Mouse (Mus musculus): Measurements from ENCODE around the gene Yipf3. TPM values are rescaled to one million over a fixed set of nuclear protein-coding genes. Genes with fewer than 3 reads are reported as not detected.

The Yipf3 gene
- polyA plus RNA-seq (2016; fragmentation: Nextera tagmentation; extraction: Ambion mirVana): 82.5 and 86.2 TPM in 2 replicates

- H3K27ac ChIP-seq: peak within 1 kb of the TSS; percentile 84
- H3K9me3 ChIP-seq: no peaks in the 10 kb centered on the region
- H3K4me2 ChIP-seq (replicated peaks): peak within 1 kb of the TSS; percentile 95
- H3K27me3 ChIP-seq: no peaks in the 10 kb centered on the region
- H3K9ac ChIP-seq: peak within 1 kb of the TSS; percentile 94
- peaks cover 71% of the 10 kb centered on the region for H3K36me3 ChIP-seq
- ATAC-seq (ENCODE audit: insufficient number of reproducible peaks, insufficient read depth, low FRiP score, low TSS enrichment): peak; percentile 80
- peak within 1 kb of the TSS; percentile 95 for H3K4me3 ChIP-seq
- H3K4me1 ChIP-seq: peaks cover 17% of the 10 kb centered on the region
- WGBS: under 1% methylated on average over 53 of the region's 53 CpGs
Measured at GRCm38 (mm10) chr17:46247512-46248188, at the start of gene Yipf3, which contains the start of gene Polr1c. Gene Yipf3, plus strand, starts transcription at chr17:46248080. Gene Polr1c, minus strand, starts transcription at chr17:46248054.

GRCm38 (mm10) chr17:46201151-46201550 is 46.7 kb upstream of the Yipf3 start:
- Histone ChIP-seq H3K9ac (peak overlapping the region; percentile 93; the same call in 1 of the 2 replicates), H3K4me3 (peak overlapping the region; percentile 88; the same call in 1 of the 2 replicates), H3K4me2 (replicated peaks) (peak overlapping the region; percentile 88), H3K4me1 (peaks cover 22% of the 10 kb centered on the region), H3K9me3 (no peaks in the 10 kb centered on the region), H3K36me3 (peaks cover 35% of the 10 kb centered on the region), H3K27me3 (no peaks in the 10 kb centered on the region), H3K27ac (no peak overlapping the region)
- no peak for ATAC-seq (ENCODE audit: insufficient number of reproducible peaks, insufficient read depth, low FRiP score, low TSS enrichment)
- WGBS: 72% methylated on average over 6 of the region's 6 CpGs

- H3K27me3 ChIP-seq: no peaks in the 10 kb centered on the region
- no peaks in the 10 kb centered on the region for H3K9me3 ChIP-seq
- H3K4me1 ChIP-seq: peaks cover 22% of the 10 kb centered on the region
- peaks cover 35% of the 10 kb centered on the region for H3K36me3 ChIP-seq
- H3K27ac ChIP-seq: peak within 1 kb of the TSS; percentile 82
- peak within 1 kb of the TSS; percentile 88 for H3K4me3 ChIP-seq
- WGBS: under 1% methylated on average over 66 of the region's 66 CpGs
- peak; percentile 92 for ATAC-seq (ENCODE audit: insufficient number of reproducible peaks, insufficient read depth, low FRiP score, low TSS enrichment)
- peak within 1 kb of the TSS; percentile 88 for H3K4me2 ChIP-seq (replicated peaks)
- H3K9ac ChIP-seq: peak within 1 kb of the TSS; percentile 93
Measured at GRCm38 (mm10) chr17:46202421-46203071, 45.3 kb upstream of the Yipf3 start, which contains the start of the genes Polh and Xpo5. Gene Polh, minus strand, starts transcription at chr17:46202645. Gene Xpo5, plus strand, starts transcription at chr17:46202782.

GRCm38 (mm10) chr17:46203078-46203477 is 44.8 kb upstream of the Yipf3 start:
- peak overlapping the region; percentile 88 for H3K4me3 ChIP-seq
- peaks cover 22% of the 10 kb centered on the region for H3K4me1 ChIP-seq
- H3K27me3 ChIP-seq: no peaks in the 10 kb centered on the region
- peaks cover 35% of the 10 kb centered on the region for H3K36me3 ChIP-seq
- WGBS: under 1% methylated on average over 20 of the region's 20 CpGs
- peak overlapping the region; percentile 93 for H3K9ac ChIP-seq
- H3K9me3 ChIP-seq: no peaks in the 10 kb centered on the region
- H3K27ac ChIP-seq: peak overlapping the region; percentile 82
- H3K4me2 ChIP-seq (replicated peaks): peak overlapping the region; percentile 88
- peak; percentile 28; the same call in 1 of the 2 replicates for ATAC-seq (ENCODE audit: insufficient number of reproducible peaks, insufficient read depth, low FRiP score, low TSS enrichment)

- peaks cover 15% of the 10 kb centered on the region for H3K4me1 ChIP-seq
- no peak overlapping the region for H3K9ac ChIP-seq
Measured at GRCm38 (mm10) chr17:46206676-46207075, 41.2 kb upstream of the Yipf3 start.

GRCm38 (mm10) chr17:46210550-46210949 is 37.3 kb upstream of the Yipf3 start:
- Histone ChIP-seq H3K36me3 (peaks cover 89% of the 10 kb centered on the region), H3K4me3 (no peak overlapping the region), H3K27ac (no peak overlapping the region), H3K27me3 (no peaks in the 10 kb centered on the region), H3K9ac (no peak overlapping the region), H3K4me2 (replicated peaks) (no peak overlapping the region), H3K4me1 (no peaks in the 10 kb centered on the region), H3K9me3 (no peaks in the 10 kb centered on the region)
- no peak for ATAC-seq (ENCODE audit: insufficient number of reproducible peaks, insufficient read depth, low FRiP score, low TSS enrichment)
- WGBS: 92% methylated on average over 3 of the region's 3 CpGs

More at GRCm38 (mm10) chr17:46206676-46207075, 41.2 kb upstream of the Yipf3 start:
- Histone ChIP-seq H3K4me2 (replicated peaks) (no peak overlapping the region), H3K9me3 (no peaks in the 10 kb centered on the region), H3K27me3 (no peaks in the 10 kb centered on the region), H3K4me3 (no peak overlapping the region), H3K36me3 (peaks cover 58% of the 10 kb centered on the region), H3K27ac (no peak overlapping the region)
- no peak for ATAC-seq (ENCODE audit: insufficient number of reproducible peaks, insufficient read depth, low FRiP score, low TSS enrichment)

GRCm38 (mm10) chr17:46221601-46222000 is 26.3 kb upstream of the Yipf3 start:
- H3K36me3 ChIP-seq: peaks cover 96% of the 10 kb centered on the region
- H3K27me3 ChIP-seq: no peaks in the 10 kb centered on the region
- H3K4me1 ChIP-seq: no peaks in the 10 kb centered on the region
- WGBS: 90% methylated on average over 3 of the region's 3 CpGs
- H3K4me3 ChIP-seq: no peak overlapping the region
- no peak overlapping the region for H3K9ac ChIP-seq
- no peak overlapping the region for H3K4me2 ChIP-seq (replicated peaks)
- H3K9me3 ChIP-seq: no peaks in the 10 kb centered on the region
- no peak for ATAC-seq (ENCODE audit: insufficient number of reproducible peaks, insufficient read depth, low FRiP score, low TSS enrichment)
- no peak overlapping the region for H3K27ac ChIP-seq

- Histone ChIP-seq H3K27ac (no peak overlapping the region), H3K4me3 (no peak overlapping the region), H3K36me3 (peaks cover 94% of the 10 kb centered on the region), H3K9ac (no peak overlapping the region), H3K4me2 (replicated peaks) (no peak overlapping the region), H3K9me3 (no peaks in the 10 kb centered on the region), H3K4me1 (no peaks in the 10 kb centered on the region), H3K27me3 (no peaks in the 10 kb centered on the region)
- 62% methylated on average over 7 of the region's 7 CpGs for WGBS
- ATAC-seq (ENCODE audit: insufficient number of reproducible peaks, insufficient read depth, low FRiP score, low TSS enrichment): no peak
Measured at GRCm38 (mm10) chr17:46227576-46227975, 20.3 kb upstream of the Yipf3 start.

GRCm38 (mm10) chr17:46236067-46236466 is 11.8 kb upstream of the Yipf3 start:
- Histone ChIP-seq H3K27ac (no peak overlapping the region), H3K4me2 (replicated peaks) (no peak overlapping the region), H3K36me3 (peaks cover 78% of the 10 kb centered on the region), H3K27me3 (no peaks in the 10 kb centered on the region), H3K9ac (no peak overlapping the region), H3K4me1 (no peaks in the 10 kb centered on the region), H3K4me3 (no peak overlapping the region), H3K9me3 (no peaks in the 10 kb centered on the region)
- 89% methylated on average over 1 of the region's 1 CpGs for WGBS
- no peak for ATAC-seq (ENCODE audit: insufficient number of reproducible peaks, insufficient read depth, low FRiP score, low TSS enrichment)

- peaks cover 80% of the 10 kb centered on the region for H3K36me3 ChIP-seq
- H3K4me3 ChIP-seq: no peak overlapping the region
- ATAC-seq (ENCODE audit: insufficient number of reproducible peaks, insufficient read depth, low FRiP score, low TSS enrichment): no peak
- no peak overlapping the region for H3K4me2 ChIP-seq (replicated peaks)
- no peaks in the 10 kb centered on the region for H3K27me3 ChIP-seq
- no peak overlapping the region for H3K27ac ChIP-seq
- H3K9me3 ChIP-seq: no peaks in the 10 kb centered on the region
- no peaks in the 10 kb centered on the region for H3K4me1 ChIP-seq
- no peak overlapping the region for H3K9ac ChIP-seq
- 91% methylated on average over 6 of the region's 6 CpGs for WGBS
Measured at GRCm38 (mm10) chr17:46237079-46237478, 10.8 kb upstream of the Yipf3 start.

- Histone ChIP-seq H3K4me2 (replicated peaks) (no peak overlapping the region), H3K27me3 (no peaks in the 10 kb centered on the region), H3K4me3 (no peak overlapping the region), H3K36me3 (peaks cover 81% of the 10 kb centered on the region), H3K9me3 (no peaks in the 10 kb centered on the region), H3K27ac (no peak overlapping the region), H3K9ac (no peak overlapping the region), H3K4me1 (no peaks in the 10 kb centered on the region)
- 81% methylated on average over 5 of the region's 5 CpGs for WGBS
- no peak for ATAC-seq (ENCODE audit: insufficient number of reproducible peaks, insufficient read depth, low FRiP score, low TSS enrichment)
Measured at GRCm38 (mm10) chr17:46237480-46237879, 10.4 kb upstream of the Yipf3 start.
